Mouse (Mus musculus) ES-E14 (cell line): ENCODE measurements around the gene Reep1. TPM values are rescaled to one million over a fixed set of nuclear protein-coding genes. Genes with fewer than 3 reads are reported as not detected.

Experiments
- DNase-seq: peaks from one replicate; pipeline ENCODE4 v3.0.0-alpha.2; 2013; ENCODE audit warnings: low read depth, low spot score
- H3K27ac ChIP-seq: 2 replicates; pipeline ENCODE4 v1.5.1; 2012; ENCODE audit warnings: low read depth, mild to moderate bottlenecking, low read length, moderate library complexity, mixed read lengths; ENCODE audit not compliant: poor library complexity, insufficient read depth, severe bottlenecking
- H3K36me3 ChIP-seq: 2 replicates; pipeline ENCODE4 v1.6.1; 2012; ENCODE audit warnings: mild to moderate bottlenecking, low read length, moderate library complexity, mixed read lengths; ENCODE audit not compliant: control insufficient read depth, poor library complexity, insufficient read depth, severe bottlenecking
- H3K4me1 ChIP-seq, 2 experiments: fragments of 150-350 bp in 1 of 2; sonication (generic) in 1 of 2; 2 replicates each; pipeline ENCODE4 v1.6.1; 2012; ENCODE audit warnings: low read length in 2 of 2, mild to moderate bottlenecking in 1 of 2, mixed read lengths in 1 of 2; ENCODE audit not compliant: control insufficient read depth in 2 of 2, insufficient read depth in 2 of 2, poor library complexity in 1 of 2
- H3K4me3 ChIP-seq, 2 experiments: fragments of 150-350 bp in 1 of 2; sonication (generic) in 1 of 2; 2 replicates each; pipeline ENCODE4 v1.5.1; 2012; ENCODE audit warnings: low read length in 2 of 2, low read depth in 1 of 2, mild to moderate bottlenecking in 1 of 2, mixed read lengths in 1 of 2; ENCODE audit not compliant: insufficient read depth in 1 of 2, poor library complexity in 1 of 2, severe bottlenecking in 1 of 2
- H3K9ac ChIP-seq: 2 replicates; pipeline ENCODE4 v1.6.1; 2012; ENCODE audit warnings: low read depth, mild to moderate bottlenecking, low read length, mixed read lengths; ENCODE audit not compliant: poor library complexity, insufficient read depth, severe bottlenecking
- H3K9me3 ChIP-seq: fragments of 150-350 bp; sonication (generic); 2 replicates; pipeline ENCODE4 v1.6.1; 2012; ENCODE audit warnings: low read depth, mild to moderate bottlenecking, low read length; ENCODE audit not compliant: control insufficient read depth, insufficient read depth
- CHD2 ChIP-seq: IDR thresholded peaks from 2 replicates; pipeline ENCODE4 v1.6.1; 2014; ENCODE audit warnings: mild to moderate bottlenecking, low read depth, low read length, inconsistent platforms
- HCFC1 ChIP-seq: IDR thresholded peaks from 2 replicates; pipeline ENCODE4 v1.6.1; 2012; ENCODE audit warnings: low read length, inconsistent platforms, borderline replicate concordance; ENCODE audit not compliant: insufficient read depth
- MAFK ChIP-seq: IDR thresholded peaks from 2 replicates; pipeline ENCODE4 v1.6.1; 2014; ENCODE audit warnings: mild to moderate bottlenecking, low read depth, low read length, inconsistent platforms; ENCODE audit not compliant: insufficient read depth
- ZC3H11A ChIP-seq: IDR thresholded peaks from 2 replicates; pipeline ENCODE4 v1.6.1; 2012; ENCODE audit warnings: low read depth, mild to moderate bottlenecking, inconsistent platforms, low read length, borderline replicate concordance
- ZNF384 ChIP-seq: IDR thresholded peaks from 2 replicates; pipeline ENCODE4 v1.6.1; 2012; ENCODE audit warnings: low read depth, low read length, inconsistent platforms
- in situ Hi-C, 2 experiments: fragments of 600-800 bp; cut with MboI; formaldehyde crosslinking; loops; one replicate each; pipeline ENCODE4 v1.15.1; 2025; ENCODE audit warnings: low sequenced_read_pairs in 2 of 2, inconsistent platforms in 1 of 2; ENCODE audit not compliant: unreplicated experiment in 2 of 2
- total RNA-seq: library from RNA; depleted of rRNA; stranded (reverse); fragments of 300-350 nt; gene quantifications from 2 replicates; pipeline ENCODE4 v1.2.3, GENCODE M21; 2012

Gene Reep1
- total RNA-seq, 1 experiment: 8.9 TPM

DNA sequence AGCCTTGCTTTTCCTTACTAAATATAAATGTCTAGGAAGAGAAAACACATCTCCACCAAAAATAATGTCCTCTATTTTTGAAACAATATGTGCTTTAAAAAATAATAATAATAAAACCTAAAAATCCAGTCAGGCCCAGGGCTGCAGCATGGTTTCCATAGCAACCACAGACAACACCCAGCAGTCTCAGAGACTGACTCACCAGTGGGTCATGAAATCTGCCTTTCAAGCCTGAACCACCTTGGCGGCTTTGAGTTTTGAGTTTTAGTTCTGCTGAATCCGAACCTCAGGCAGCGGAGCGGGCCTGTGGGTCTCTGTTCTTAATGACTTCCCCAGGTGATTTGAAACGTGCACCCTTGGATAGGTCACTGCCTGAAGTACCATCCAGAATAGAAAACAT, 75.8 kb downstream of the Reep1 start:
- H3K4me1 ChIP-seq: no peaks in the 10 kb centered on the region
- H3K9me3 ChIP-seq: no peaks in the 10 kb centered on the region
- no peak overlapping the region for H3K27ac ChIP-seq
- no peak overlapping the region for H3K4me3 ChIP-seq
- H3K36me3 ChIP-seq: no peaks in the 10 kb centered on the region
- DNase-seq: no peak
- H3K9ac ChIP-seq: no peak overlapping the region
- in situ Hi-C loops: loop anchor here in 1 of 2 experiments (25.0 kb wide), 1 partner anchor 621 kb away; no protein-coding TSS in a partner anchor
- no peak for TF ChIP-seq MAFK

DNA sequence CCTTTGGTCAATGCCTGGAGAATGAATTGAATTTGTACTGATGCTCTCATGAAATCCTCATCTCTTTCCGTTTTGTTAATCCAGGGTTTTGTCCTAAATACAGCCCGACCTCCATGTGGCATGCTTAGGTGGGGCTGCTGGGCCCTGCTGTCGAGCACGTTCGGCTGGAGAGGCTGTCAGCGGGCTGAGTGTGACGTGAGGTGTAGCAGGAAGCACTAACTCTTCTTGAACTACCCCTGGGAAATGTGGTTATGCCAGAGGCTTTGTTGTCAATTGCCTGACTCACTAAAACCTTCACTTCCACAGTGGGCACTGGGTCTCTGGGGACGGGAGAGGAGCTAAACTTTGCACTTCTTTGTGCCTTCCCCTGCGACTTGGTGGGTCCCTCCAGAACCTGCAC, 81.0 kb downstream of the Reep1 start:
- no peaks in the 10 kb centered on the region for H3K36me3 ChIP-seq
- no peak overlapping the region for H3K4me3 ChIP-seq
- no peak overlapping the region for H3K27ac ChIP-seq
- H3K9me3 ChIP-seq: no peaks in the 10 kb centered on the region
- in situ Hi-C loops: loop anchor here in 1 of 2 experiments (25.0 kb wide), 1 partner anchor 626 kb away; no protein-coding TSS in a partner anchor
- TF ChIP-seq ZNF384: no peak
- TF ChIP-seq HCFC1: no peak
- no peak for TF ChIP-seq CHD2
- TF ChIP-seq MAFK: no peak
- no peak for TF ChIP-seq ZC3H11A
- H3K9ac ChIP-seq: no peak overlapping the region
- no peak for DNase-seq
- no peaks in the 10 kb centered on the region for H3K4me1 ChIP-seq

- no peaks in the 10 kb centered on the region for H3K4me1 ChIP-seq
- no peak overlapping the region for H3K27ac ChIP-seq
- no peak overlapping the region for H3K9ac ChIP-seq
- TF ChIP-seq CHD2 (no peak), ZC3H11A (no peak), MAFK (no peak), HCFC1 (no peak), ZNF384 (no peak)
- H3K36me3 ChIP-seq: no peaks in the 10 kb centered on the region
- H3K9me3 ChIP-seq: no peaks in the 10 kb centered on the region
- DNase-seq: no peak
- no peak overlapping the region for H3K4me3 ChIP-seq
- in situ Hi-C loops: loop anchor here in 1 of 2 experiments (25.0 kb wide), 1 partner anchor 629 kb away; no protein-coding TSS in a partner anchor
Observed at GRCm38 (mm10) chr6:71791771-71792170, 84.4 kb downstream of the Reep1 start.

- no peak overlapping the region for H3K9ac ChIP-seq
- no peaks in the 10 kb centered on the region for H3K4me1 ChIP-seq
- H3K9me3 ChIP-seq: no peaks in the 10 kb centered on the region
- H3K36me3 ChIP-seq: no peaks in the 10 kb centered on the region
- H3K4me3 ChIP-seq: no peak overlapping the region
- no peak overlapping the region for H3K27ac ChIP-seq
- TF ChIP-seq HCFC1 (no peak), CHD2 (no peak), MAFK (no peak)
- DNase-seq: no peak
- in situ Hi-C loops: loop anchor here in 1 of 2 experiments (25.0 kb wide), 1 partner anchor 637 kb away; no protein-coding TSS in a partner anchor
Observed at GRCm38 (mm10) chr6:71799391-71799790, 92.0 kb downstream of the Reep1 start.

- in situ Hi-C loops: no loop called here
- Histone ChIP-seq H3K9me3 (no peaks in the 10 kb centered on the region), H3K9ac (no peak overlapping the region), H3K27ac (no peak overlapping the region), H3K4me1 (no peaks in the 10 kb centered on the region), H3K4me3 (no peak overlapping the region), H3K36me3 (no peaks in the 10 kb centered on the region)
- TF ChIP-seq ZNF384 (no peak), CHD2 (no peak), MAFK (no peak), ZC3H11A (no peak), HCFC1 (no peak)
- no peak for DNase-seq
Observed at GRCm38 (mm10) chr6:71801011-71801713, 93.8 kb downstream of the Reep1 start.
